Comparison of ENCODE assay signal across 8 mouse cellular contexts in genomic region chr17:8468716-8469344, GRCm38 (mm10). TPM values are rescaled to one million over a fixed set of nuclear protein-coding genes. Genes with fewer than 3 reads are reported as not detected.
DNase-seq lines count a peak whose midpoint lies in the region; ATAC-seq lines count a peak whose summit lies in the region.
"Had no signal": no experiment of that assay in that cellular context is flagged by ENCODE, and none has a peak within 500 bp of the region (broad histone marks: within the 10 kb centered on the region; RNA-seq: fewer than 3 reads in every experiment).

No protein-coding gene starts in this region.

- H3K27me3 ChIP-seq in midbrain, embryonic 13.5 days = peaks cover 17% of the 10 kb centered on the region

- no peak overlapping the region for H3K9ac ChIP-seq in midbrain, embryonic 13.5 days (replicated peaks)

- WGBS in midbrain, embryonic 13.5 days = 14% methylated on average over 19 of the region's 19 CpGs

- no peak overlapping the region for H3K27ac ChIP-seq in midbrain, embryonic 13.5 days

- DNase-seq in adrenal gland, adult (ENCODE audit: inconsistent age in 2 of 2, low spot score in 1 of 2) = peak; percentile 85 to 94
- peak; percentile 90 for DNase-seq in gastrocnemius, postnatal 10 days
- DNase-seq in kidney, adult 11 months = peak; percentile 27
- peak; percentile 91 to 93 for DNase-seq in left cerebral cortex, postnatal 25 days (ENCODE audit: low spot score in 2 of 2)
- DNase-seq in spleen, adult 18-20 months = peak; percentile 15 to 65

- H3K4me2 ChIP-seq in midbrain, embryonic 13.5 days (replicated peaks) = 0 out of 2 replicates have a peak overlapping the region, but pooled peaks have one; percentile 22

- H3K4me1 ChIP-seq in midbrain, embryonic 13.5 days (replicated peaks) = no peaks in the 10 kb centered on the region

- no peaks in the 10 kb centered on the region for H3K36me3 ChIP-seq in midbrain, embryonic 13.5 days

- H3K9me3 ChIP-seq in midbrain, embryonic 13.5 days = no peaks in the 10 kb centered on the region

- peak; percentile 94 for ATAC-seq in common myeloid progenitor, adult 5-6 weeks (replicated peaks; ENCODE audit: low read depth, poor library complexity, severe bottlenecking)
- ATAC-seq in midbrain, embryonic 13.5 days = peak; percentile 89

- H3K4me3 ChIP-seq in midbrain, embryonic 13.5 days (replicated peaks) = no peak overlapping the region
- H3K4me3 ChIP-seq: myocyte had no signal

- intact Hi-C loops in left cerebral cortex, postnatal 25 days (cut with DNase I) = loop anchor here (1.0 to 10.0 kb wide), 3 partner anchors 56 to 466 kb away; partner anchors contain the start of gene Pde10a

RNA-seq across cellular contexts. Expression of gene T, which starts 34.6 kb away (rescaled TPM):
- total RNA-seq in common myeloid progenitor, adult 5-6 weeks (2017) = not detected in 2 replicates
- not detected for total RNA-seq in gastrocnemius, postnatal 10 days (2021)
- not detected for total RNA-seq in left cerebral cortex, postnatal 25 days (2021)
- 0.43 and 0.72 TPM in 2 replicates for polyA plus RNA-seq in midbrain, embryonic 13.5 days (2015; fragmentation: Nextera tagmentation; extraction: Ambion mirVana)

RNA-seq across cellular contexts. Expression of gene Pde10a, which starts 56.3 kb away (rescaled TPM):
- total RNA-seq in common myeloid progenitor, adult 5-6 weeks (2017) = 8.4 and 16.1 TPM in 2 replicates
- 1 to 10 TPM; 5.7 to 7.4 TPM for total RNA-seq in gastrocnemius, postnatal 10 days (2021)
- total RNA-seq in left cerebral cortex, postnatal 25 days (2021) = 100 to 1,000 TPM in 1 of 2 experiments, 10 to 100 TPM in 1; 64.8 to 174 TPM
- polyA plus RNA-seq in midbrain, embryonic 13.5 days (2015; fragmentation: Nextera tagmentation; extraction: Ambion mirVana) = 12.5 and 12.7 TPM in 2 replicates

Comparison
In these comparisons a context has a peak if more than half of its experiments do, and no peak if none do; other contexts are left out.
1. DNase-seq: peak in every context shown above with its lines; median percentile 92 in left cerebral cortex, postnatal 25 days; 90 in gastrocnemius, postnatal 10 days; 90 in adrenal gland, adult; 40 in spleen, adult 18-20 months; 27 in kidney, adult 11 months.